Mouse (Mus musculus): ENCODE measurements around the gene Haspin. TPM values are rescaled to one million over a fixed set of nuclear protein-coding genes. Genes with fewer than 3 reads are reported as not detected.

The Haspin gene
- total RNA-seq (2023; ENCODE audit: inconsistent age), result 2.9 to 3.7 TPM (median 3.2 TPM) in 4 replicates

DNA sequence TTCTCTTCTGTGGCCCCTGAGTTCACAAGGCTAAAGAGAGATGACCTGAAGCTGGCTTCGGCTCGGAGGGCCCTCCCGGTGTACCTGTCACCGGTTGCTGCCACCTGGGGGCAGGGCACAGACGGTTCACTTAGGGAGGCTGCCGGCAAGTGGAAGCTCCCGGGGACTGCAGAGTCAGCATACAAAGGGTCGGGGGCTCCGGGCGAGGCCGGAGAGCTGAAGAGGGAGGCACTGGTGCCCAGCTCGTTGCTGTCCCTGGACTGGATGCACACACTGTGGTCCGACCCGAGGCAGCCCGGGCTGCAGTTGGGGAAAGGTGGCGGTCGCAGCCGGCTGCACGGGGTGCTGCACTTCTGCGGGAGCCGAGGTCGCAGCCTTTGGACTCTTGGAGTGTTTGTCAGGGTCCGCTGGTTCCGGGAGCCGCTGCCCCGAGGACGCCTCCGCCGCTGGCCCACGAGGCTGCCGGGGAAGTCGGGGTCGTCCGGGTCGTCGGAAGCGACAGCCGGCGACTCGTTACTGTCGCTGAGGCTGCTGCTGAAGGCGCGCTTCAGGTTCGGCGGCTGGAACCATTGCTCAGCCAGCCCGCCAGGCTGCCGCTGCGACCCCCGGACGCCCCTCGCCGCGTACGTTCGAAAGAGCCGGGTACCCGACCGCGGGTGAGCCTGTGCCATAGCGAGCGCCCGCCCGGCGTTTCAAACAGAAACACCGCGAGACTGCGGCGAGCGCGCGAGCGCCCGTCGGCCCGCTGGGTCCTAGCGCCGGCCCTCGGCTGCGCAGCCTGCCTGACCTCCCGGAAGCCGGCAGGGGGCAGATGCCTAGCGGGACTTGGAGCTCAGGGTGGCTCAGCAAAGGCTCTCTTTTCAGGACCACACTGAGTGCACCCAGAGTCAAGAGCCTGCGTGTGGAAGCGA, at the start of gene Haspin:
Haspin (minus strand) TSS at position 704 of the 911 bp plus-strand sequence.

GRCm38 (mm10) chr11:73176608-73177508, 38.8 kb upstream of the Haspin start, which contains the start of the genes Emc6 and Tax1bp3:
TSS of gene Emc6 (minus strand) at chr11:73177037.
TSS of gene Tax1bp3 (plus strand) at chr11:73177083.

GRCm38 (mm10) chr11:73159957-73160810, 22.1 kb upstream of the Haspin start, which contains the start of gene P2rx5:
TSS of gene P2rx5 (plus strand) at chr11:73160421.

DNA sequence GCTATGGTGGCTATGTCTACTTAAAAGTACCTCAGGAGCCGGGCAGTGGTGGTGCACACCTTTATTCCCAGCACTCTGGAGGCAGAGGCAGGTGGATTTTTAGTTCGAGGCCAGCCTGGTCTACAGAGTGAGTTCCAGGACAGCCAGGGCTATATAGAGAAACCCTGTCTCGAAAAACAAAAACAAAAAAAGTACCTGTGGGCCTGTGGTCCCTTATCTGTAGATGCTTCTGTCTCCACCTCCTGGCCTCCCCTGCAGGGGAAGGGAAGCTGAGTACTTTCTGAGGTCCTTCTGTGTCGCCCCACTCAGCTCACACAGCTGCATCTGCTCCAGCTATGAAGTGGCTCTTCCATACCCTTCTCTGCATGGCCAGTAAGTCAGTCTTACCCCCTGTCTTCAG, 47.8 kb downstream of the Haspin start, which contains the start of gene Itgae:
Itgae (plus strand) TSS at position 301 of the 400 bp plus-strand sequence.

Other genes starting within 250 kb of the Haspin start
- 500 to 559 TPM (median 543 TPM) in 4 replicates for gene Atp2a3, start 177.1 kb downstream of the Haspin start, total RNA-seq (2023; ENCODE audit: inconsistent age)
- 2.7 to 4.6 TPM (median 3.6 TPM) in 4 replicates for gene P2rx1, start 139.2 kb downstream of the Haspin start, total RNA-seq (2023; ENCODE audit: inconsistent age)
- 2.8 to 4.2 TPM (median 3.6 TPM) in 4 replicates for gene Camkk1, start 119.3 kb downstream of the Haspin start, total RNA-seq (2023; ENCODE audit: inconsistent age)
- 16.4 to 18.9 TPM (median 17.8 TPM) in 4 replicates for gene Ncbp3, start 90.5 kb downstream of the Haspin start, total RNA-seq (2023; ENCODE audit: inconsistent age)
- 0.12 to 0.35 TPM (median 0.22 TPM) in 4 replicates for gene Itgae, start 47.7 kb downstream of the Haspin start, total RNA-seq (2023; ENCODE audit: inconsistent age)
- not detected in 4 replicates for gene P2rx5, start 22.1 kb upstream of the Haspin start, total RNA-seq (2023; ENCODE audit: inconsistent age)
- gene Emc6, start 38.7 kb upstream of the Haspin start, total RNA-seq (2023; ENCODE audit: inconsistent age), result 44.2 to 53.5 TPM (median 50.1 TPM) in 4 replicates
- 3.9 to 9.7 TPM (median 4.7 TPM) in 4 replicates for gene Tax1bp3, start 38.8 kb upstream of the Haspin start, total RNA-seq (2023; ENCODE audit: inconsistent age)
- 24.1 to 31.5 TPM (median 26.0 TPM) in 4 replicates for gene Ctns, start 60.7 kb upstream of the Haspin start, total RNA-seq (2023; ENCODE audit: inconsistent age)
- 2.8 to 4.0 TPM (median 3.5 TPM) in 4 replicates for gene Shpk, start 61.2 kb upstream of the Haspin start, total RNA-seq (2023; ENCODE audit: inconsistent age)
- gene Trpv1, start 96.0 kb upstream of the Haspin start, total RNA-seq (2023; ENCODE audit: inconsistent age), result not detected in 4 replicates
- gene Trpv3, start 129.1 kb upstream of the Haspin start, total RNA-seq (2023; ENCODE audit: inconsistent age), result not detected in 4 replicates
- 0.42 TPM in 1 of 4 replicates, not detected in the others for gene Aspa, start 191.3 kb upstream of the Haspin start, total RNA-seq (2023; ENCODE audit: inconsistent age)
- gene Gm49340, start 191.4 kb upstream of the Haspin start, total RNA-seq (2023; ENCODE audit: inconsistent age), result not detected in 4 replicates
- gene Spata22, start 191.4 kb upstream of the Haspin start, total RNA-seq (2023; ENCODE audit: inconsistent age), result not detected in 4 replicates
- gene Olfr20, start 212.5 kb upstream of the Haspin start, total RNA-seq (2023; ENCODE audit: inconsistent age), result not detected in 4 replicates
- not detected in 4 replicates for gene Olfr376, start 233.0 kb upstream of the Haspin start, total RNA-seq (2023; ENCODE audit: inconsistent age)

Measured in B cell, adult (primary cell).